Mouse (Mus musculus): Measurements from ENCODE around the gene Ptprn2. TPM values are rescaled to one million over a fixed set of nuclear protein-coding genes. Genes with fewer than 3 reads are reported as not detected.

The Ptprn2 gene
- polyA plus RNA-seq (2012; rRNA removed), result 97.8 and 103 TPM in 2 replicates

- no peaks in the 10 kb centered on the region for H3K27me3 ChIP-seq (ENCODE audit: control insufficient read depth, insufficient read depth, low read length)
- peak within 1 kb of the TSS; percentile 44 for H3K27ac ChIP-seq (ENCODE audit: insufficient read depth, low read length)
- peaks cover 4% of the 10 kb centered on the region for H3K4me1 ChIP-seq (ENCODE audit: control insufficient read depth, insufficient read depth, low read length)
- peak; percentile 82 to 84 for DNase-seq
- WGBS, result under 1% methylated on average over 82 of the region's 86 CpGs
- H3K4me3 ChIP-seq (replicated peaks; ENCODE audit: insufficient read depth, low read depth, low read length), result peak within 1 kb of the TSS; percentile 74
- peak; percentile 70 for TF ChIP-seq POLR2A (IDR thresholded peaks at IDR 0.05; ENCODE audit: borderline replicate concordance, insufficient read depth, low read length)
- no peak for TF ChIP-seq CTCF (IDR thresholded peaks at IDR 0.05; ENCODE audit: borderline replicate concordance, insufficient read depth, low read depth, low read length)
Measured at GRCm38 (mm10) chr12:116485591-116486403, at the start of gene Ptprn2. Ptprn2 (plus strand) TSS chr12:116485720.

GRCm38 (mm10) chr12:116436125-116436524 lies 49.4 kb upstream of the Ptprn2 start:
- WGBS, result 94% methylated on average over 3 of the region's 3 CpGs

GRCm38 (mm10) chr12:116438591-116438990 lies 46.9 kb upstream of the Ptprn2 start:
- 85% methylated on average over 5 of the region's 5 CpGs for WGBS
- H3K4me1 ChIP-seq (ENCODE audit: control insufficient read depth, insufficient read depth, low read length), result no peaks in the 10 kb centered on the region
- no peak for DNase-seq
- TF ChIP-seq POLR2A (IDR thresholded peaks at IDR 0.05; ENCODE audit: borderline replicate concordance, insufficient read depth, low read length) (no peak), CTCF (IDR thresholded peaks at IDR 0.05; ENCODE audit: borderline replicate concordance, insufficient read depth, low read depth, low read length) (no peak)
- no peak overlapping the region for H3K27ac ChIP-seq (ENCODE audit: insufficient read depth, low read length)
- no peaks in the 10 kb centered on the region for H3K27me3 ChIP-seq (ENCODE audit: control insufficient read depth, insufficient read depth, low read length)
- H3K4me3 ChIP-seq (replicated peaks; ENCODE audit: insufficient read depth, low read depth, low read length), result no peak overlapping the region

More at GRCm38 (mm10) chr12:116436125-116436524, 49.4 kb upstream of the Ptprn2 start:
- no peaks in the 10 kb centered on the region for H3K4me1 ChIP-seq (ENCODE audit: control insufficient read depth, insufficient read depth, low read length)
- no peak for TF ChIP-seq POLR2A (IDR thresholded peaks at IDR 0.05; ENCODE audit: borderline replicate concordance, insufficient read depth, low read length)
- no peak for TF ChIP-seq CTCF (IDR thresholded peaks at IDR 0.05; ENCODE audit: borderline replicate concordance, insufficient read depth, low read depth, low read length)
- no peak overlapping the region for H3K4me3 ChIP-seq (replicated peaks; ENCODE audit: insufficient read depth, low read depth, low read length)
- no peak overlapping the region for H3K27ac ChIP-seq (ENCODE audit: insufficient read depth, low read length)
- H3K27me3 ChIP-seq (ENCODE audit: control insufficient read depth, insufficient read depth, low read length), result no peaks in the 10 kb centered on the region
- DNase-seq, result no peak

GRCm38 (mm10) chr12:116442184-116442583 lies 43.3 kb upstream of the Ptprn2 start:
- WGBS, result 96% methylated on average over 3 of the region's 3 CpGs
- Histone ChIP-seq H3K4me3 (replicated peaks; ENCODE audit: insufficient read depth, low read depth, low read length) (no peak overlapping the region), H3K4me1 (ENCODE audit: control insufficient read depth, insufficient read depth, low read length) (no peaks in the 10 kb centered on the region), H3K27me3 (ENCODE audit: control insufficient read depth, insufficient read depth, low read length) (no peaks in the 10 kb centered on the region), H3K27ac (ENCODE audit: insufficient read depth, low read length) (no peak overlapping the region)
- no peak for DNase-seq
- TF ChIP-seq POLR2A (IDR thresholded peaks at IDR 0.05; ENCODE audit: borderline replicate concordance, insufficient read depth, low read length) (no peak), CTCF (IDR thresholded peaks at IDR 0.05; ENCODE audit: borderline replicate concordance, insufficient read depth, low read depth, low read length) (no peak)

- Histone ChIP-seq H3K4me1 (ENCODE audit: control insufficient read depth, insufficient read depth, low read length) (no peaks in the 10 kb centered on the region), H3K4me3 (replicated peaks; ENCODE audit: insufficient read depth, low read depth, low read length) (no peak overlapping the region), H3K27me3 (ENCODE audit: control insufficient read depth, insufficient read depth, low read length) (no peaks in the 10 kb centered on the region; the same call in 1 of the 2 replicates), H3K27ac (ENCODE audit: insufficient read depth, low read length) (no peak overlapping the region)
- TF ChIP-seq CTCF (IDR thresholded peaks at IDR 0.05; ENCODE audit: borderline replicate concordance, insufficient read depth, low read depth, low read length) (no peak), POLR2A (IDR thresholded peaks at IDR 0.05; ENCODE audit: borderline replicate concordance, insufficient read depth, low read length) (no peak)
- WGBS, result 96% methylated on average over 2 of the region's 2 CpGs
- no peak for DNase-seq
Measured at GRCm38 (mm10) chr12:116449536-116449935, 36.0 kb upstream of the Ptprn2 start.

GRCm38 (mm10) chr12:116460379-116461065 lies 25.0 kb upstream of the Ptprn2 start:
- Histone ChIP-seq H3K27me3 (ENCODE audit: control insufficient read depth, insufficient read depth, low read length) (no peaks in the 10 kb centered on the region), H3K4me3 (replicated peaks; ENCODE audit: insufficient read depth, low read depth, low read length) (no peak overlapping the region), H3K27ac (ENCODE audit: insufficient read depth, low read length) (no peak overlapping the region), H3K4me1 (ENCODE audit: control insufficient read depth, insufficient read depth, low read length) (peaks cover 3% of the 10 kb centered on the region; the same call in 1 of the 2 replicates)
- no peak for TF ChIP-seq POLR2A (IDR thresholded peaks at IDR 0.05; ENCODE audit: borderline replicate concordance, insufficient read depth, low read length)
- TF ChIP-seq CTCF (IDR thresholded peaks at IDR 0.05; ENCODE audit: borderline replicate concordance, insufficient read depth, low read depth, low read length), result no peak
- WGBS, result 92% methylated on average over 6 of the region's 6 CpGs
- no peak for DNase-seq

GRCm38 (mm10) chr12:116467030-116467429 lies 18.5 kb upstream of the Ptprn2 start:
- TF ChIP-seq CTCF (IDR thresholded peaks at IDR 0.05; ENCODE audit: borderline replicate concordance, insufficient read depth, low read depth, low read length), result no peak
- no peak for TF ChIP-seq POLR2A (IDR thresholded peaks at IDR 0.05; ENCODE audit: borderline replicate concordance, insufficient read depth, low read length)
- H3K27ac ChIP-seq (ENCODE audit: insufficient read depth, low read length), result no peak overlapping the region
- H3K4me1 ChIP-seq (ENCODE audit: control insufficient read depth, insufficient read depth, low read length), result no peaks in the 10 kb centered on the region
- no peak overlapping the region for H3K4me3 ChIP-seq (replicated peaks; ENCODE audit: insufficient read depth, low read depth, low read length)
- no peaks in the 10 kb centered on the region for H3K27me3 ChIP-seq (ENCODE audit: control insufficient read depth, insufficient read depth, low read length)
- WGBS, result 96% methylated on average over 5 of the region's 5 CpGs
- no peak for DNase-seq
